Mouse (Mus musculus): ENCODE results near the gene E130116L18Rik.
"Not testable (repeated sequence)": the region's sequence is repeated elsewhere in the genome, so short reads cannot be mapped to it uniquely, and the experiment has no call there.

The E130116L18Rik gene

DNA sequence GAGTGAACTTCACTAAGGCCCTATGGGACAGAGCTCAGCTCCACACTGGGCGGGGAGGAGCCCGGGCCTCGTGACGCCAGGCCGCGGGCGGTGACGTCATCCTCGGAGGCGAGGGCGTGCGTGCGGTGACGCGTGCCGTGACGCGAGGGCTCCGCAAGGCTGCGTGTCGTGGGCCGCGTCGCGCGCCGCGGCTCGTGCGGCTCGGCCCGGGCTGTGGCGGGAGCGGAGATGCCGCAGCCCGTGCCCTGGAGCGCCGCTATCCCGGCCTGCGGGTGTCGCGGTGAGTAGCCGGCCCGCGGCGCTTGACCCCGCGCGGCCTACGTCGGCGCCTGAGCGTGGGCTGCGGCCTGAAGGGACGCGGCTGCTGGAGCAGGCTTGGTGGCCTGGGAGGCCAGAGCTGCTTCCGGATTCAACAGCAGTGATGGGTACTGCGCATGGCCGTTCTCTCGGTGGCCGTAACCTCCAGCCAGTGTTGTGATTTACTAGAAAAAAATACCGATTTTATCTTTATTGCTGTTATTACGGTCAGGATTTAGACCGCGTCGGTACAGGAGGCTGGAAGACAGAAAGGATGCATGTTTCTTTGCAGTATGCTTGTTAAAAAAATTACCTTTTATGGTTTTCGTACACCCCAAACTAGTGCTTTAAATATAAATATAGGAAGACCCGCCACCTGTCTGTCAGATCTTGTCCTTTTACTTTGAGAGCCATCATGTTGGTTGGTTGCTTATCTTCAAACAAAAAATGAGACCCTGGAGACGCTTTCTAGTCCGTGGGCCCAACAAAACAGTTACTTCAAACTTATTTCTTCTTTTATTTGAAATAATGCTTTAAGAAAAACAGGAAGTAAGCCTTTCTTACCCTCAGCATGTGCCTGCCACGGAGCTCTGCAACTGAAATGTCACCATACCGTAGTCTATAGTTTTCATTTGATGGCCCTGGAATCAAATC lies at the start of gene E130116L18Rik:
Gene E130116L18Rik (minus strand): TSS at position 402 of the 951 bp plus-strand sequence.
- DNase-seq (ENCODE audit: low spot score) = peak; percentile 66

DNA sequence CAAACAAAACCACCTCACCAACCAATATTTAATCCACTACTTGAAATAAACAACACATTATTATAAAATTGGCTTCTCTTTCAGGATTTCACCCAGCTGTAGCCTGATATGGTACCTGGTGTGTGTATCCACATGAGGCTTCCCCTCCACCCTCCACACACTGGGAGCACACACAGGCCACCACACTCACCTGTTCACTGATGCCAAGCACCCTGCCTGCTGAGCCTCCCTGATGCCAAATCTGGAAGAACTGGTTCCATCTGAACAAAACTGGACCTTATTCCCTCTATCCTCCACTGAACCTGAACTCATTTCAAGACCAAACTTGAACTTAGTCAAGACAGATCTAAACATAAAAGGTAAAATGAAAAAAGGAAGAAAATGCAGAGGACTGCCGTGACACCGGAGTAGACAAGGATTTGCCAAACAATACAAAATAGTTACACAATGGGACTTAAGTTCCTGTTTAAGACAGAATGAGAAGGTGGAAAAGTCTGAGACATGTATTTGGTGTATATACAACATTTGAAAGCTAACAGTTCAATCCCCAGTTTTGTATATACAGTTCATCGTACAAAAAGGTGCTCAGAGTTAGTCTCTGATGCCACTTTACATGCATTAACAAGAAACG lies 45.4 kb upstream of the E130116L18Rik start:
- no peak for DNase-seq (ENCODE audit: low spot score)

DNA sequence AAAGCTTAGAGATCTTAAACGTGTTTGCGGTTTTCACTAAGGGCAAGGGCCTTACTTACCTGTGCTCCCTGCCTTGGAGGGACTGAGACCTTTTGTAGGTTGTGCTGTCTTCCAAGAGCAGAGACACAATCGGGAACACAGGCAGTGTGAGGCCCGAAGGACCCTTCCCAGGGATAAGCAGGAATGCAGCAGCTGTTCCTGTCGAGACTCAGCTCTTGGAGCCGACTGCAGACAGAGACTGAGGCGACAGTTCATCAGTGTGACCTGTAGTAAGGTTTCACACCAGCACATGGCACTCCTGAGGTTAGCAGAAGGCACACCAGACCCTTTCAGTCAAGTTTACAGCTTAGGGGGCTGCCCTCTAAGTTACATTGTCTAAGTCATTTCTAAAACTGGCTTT lies 39.3 kb upstream of the E130116L18Rik start:
- no peak for DNase-seq (ENCODE audit: low spot score)

DNA sequence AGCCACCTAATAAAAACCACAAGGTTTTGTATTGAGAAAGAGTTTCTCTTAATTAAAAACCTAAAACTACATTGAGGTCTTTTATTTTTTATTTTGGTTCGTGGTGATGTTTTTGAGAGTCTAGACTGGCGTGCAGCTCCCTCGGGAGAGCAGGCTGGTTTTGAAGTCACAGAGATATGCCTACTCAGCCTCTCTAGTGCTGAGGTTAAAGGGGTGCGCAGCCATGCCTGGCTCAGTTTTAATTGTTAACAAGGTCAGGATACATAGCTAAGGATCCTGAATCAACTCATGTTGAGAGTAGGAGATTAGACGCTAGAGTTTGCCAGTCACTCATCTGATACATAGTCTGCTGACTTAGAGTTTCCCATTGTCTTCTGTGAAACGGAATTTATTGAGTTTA lies 38.5 kb upstream of the E130116L18Rik start:
- DNase-seq (ENCODE audit: low spot score) = no peak

DNA sequence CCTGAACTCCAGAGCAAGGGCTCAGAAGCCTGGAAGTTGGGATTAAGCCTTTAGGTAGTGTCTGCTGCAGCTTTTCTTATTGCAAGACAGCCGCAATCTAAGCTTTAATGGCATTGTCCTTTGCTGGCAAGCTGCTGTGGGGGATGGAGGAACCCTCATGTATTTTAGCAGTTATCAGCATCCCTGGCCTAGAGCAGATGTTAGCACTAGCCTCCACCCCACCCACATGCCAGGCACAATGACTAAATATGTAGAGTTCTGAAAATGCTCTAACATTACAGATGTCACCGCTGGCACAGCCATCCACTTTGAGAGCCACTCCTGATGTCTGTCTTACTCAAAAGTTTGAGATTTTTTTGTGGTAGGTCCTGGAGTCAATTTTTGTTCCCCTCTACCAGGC lies 33.7 kb upstream of the E130116L18Rik start:
- no peak for DNase-seq (ENCODE audit: low spot score)

DNA sequence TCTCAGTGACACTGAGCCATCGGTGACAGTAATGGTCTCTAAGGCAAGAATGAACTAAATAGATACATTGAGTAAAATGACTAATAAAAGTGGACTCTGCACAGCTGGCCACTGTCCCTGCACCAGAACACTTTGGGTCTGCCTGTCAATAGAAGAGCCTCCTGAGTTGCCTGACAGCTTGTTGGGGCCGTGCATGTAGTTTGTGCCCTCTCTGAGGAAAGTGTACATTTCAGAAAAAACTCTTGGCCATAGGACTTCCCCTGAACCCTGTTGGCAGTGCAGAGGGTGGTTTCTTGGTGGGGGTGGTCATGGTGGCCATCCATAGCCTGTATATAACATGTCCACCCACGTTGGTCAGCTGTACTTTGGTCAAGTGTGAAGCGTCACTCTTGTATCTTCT lies 31.5 kb upstream of the E130116L18Rik start:
- DNase-seq (ENCODE audit: low spot score) = no peak

DNA sequence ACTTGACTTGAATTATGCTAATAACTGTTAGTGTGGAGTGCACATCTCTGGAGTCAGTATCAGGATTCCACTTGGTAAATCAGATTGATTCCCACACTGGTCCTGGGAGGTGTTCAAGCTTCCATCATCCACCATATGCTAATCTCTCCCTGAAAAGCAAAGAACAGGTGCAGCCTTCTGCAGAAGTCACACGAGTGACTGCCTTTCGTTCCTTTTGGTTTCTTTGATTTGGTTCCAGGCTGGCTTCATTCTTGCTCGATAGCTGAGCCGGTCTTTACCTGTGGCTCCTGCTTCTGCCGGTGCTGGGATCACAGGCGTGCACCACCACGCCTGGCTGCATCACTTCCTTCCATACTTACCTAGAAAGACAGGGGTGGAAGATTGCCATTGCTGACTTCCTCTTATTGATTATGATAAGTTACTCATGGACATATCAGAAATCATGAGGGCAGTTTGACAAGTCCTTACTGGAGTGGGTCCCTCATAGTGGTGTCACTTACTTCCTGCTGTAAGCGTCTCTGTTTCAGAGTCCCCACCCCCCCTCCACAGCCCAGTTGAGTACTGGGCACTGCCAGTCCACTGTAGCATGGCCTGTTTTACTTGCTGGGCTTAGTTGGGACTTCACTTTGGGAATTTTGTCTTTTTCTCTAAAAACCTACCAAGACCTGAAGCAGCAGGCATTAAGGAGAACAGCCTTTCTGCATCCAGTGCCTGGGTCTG lies 30.0 kb upstream of the E130116L18Rik start:
- no peak for DNase-seq (ENCODE audit: low spot score)

DNA sequence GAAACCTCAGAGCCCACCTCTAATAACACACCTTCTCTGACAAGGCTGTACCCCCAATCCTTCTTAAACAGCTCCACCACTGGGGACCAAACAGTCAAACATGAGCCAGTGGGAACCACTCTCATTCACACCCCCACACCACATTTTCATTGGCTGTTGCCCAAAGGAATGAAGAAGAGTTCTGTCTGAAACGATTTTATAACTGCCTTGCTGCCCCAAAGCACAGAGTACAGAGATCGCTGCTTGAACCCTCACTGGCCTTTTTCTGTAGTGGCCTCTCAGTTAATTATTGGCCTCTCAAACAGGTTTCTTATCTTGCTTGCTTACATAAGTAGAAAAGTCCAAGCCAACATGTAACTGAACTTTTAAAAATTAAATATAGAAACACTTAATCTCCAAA lies 29.5 kb upstream of the E130116L18Rik start:
- DNase-seq (ENCODE audit: low spot score) = no peak

DNA sequence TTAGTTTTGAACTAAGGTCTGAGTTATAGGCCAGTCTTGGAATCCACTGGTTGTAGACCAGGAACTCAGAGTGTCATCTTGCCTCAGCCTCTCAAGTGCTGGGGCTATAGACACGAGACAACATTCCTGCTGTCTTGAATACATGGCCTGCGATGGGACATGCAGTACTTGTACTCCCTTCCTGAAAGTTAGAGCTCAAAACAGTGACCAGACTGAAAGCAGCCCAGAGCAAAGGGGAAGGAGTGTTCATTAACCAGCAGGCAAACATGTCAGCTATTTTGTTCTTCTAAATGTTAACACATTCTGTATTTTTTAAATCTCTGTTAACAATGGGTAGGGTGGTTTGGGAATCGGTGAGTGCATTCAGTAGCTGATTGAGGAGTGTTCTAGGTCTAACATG lies 24.1 kb upstream of the E130116L18Rik start:
- DNase-seq (ENCODE audit: low spot score) = no peak

DNA sequence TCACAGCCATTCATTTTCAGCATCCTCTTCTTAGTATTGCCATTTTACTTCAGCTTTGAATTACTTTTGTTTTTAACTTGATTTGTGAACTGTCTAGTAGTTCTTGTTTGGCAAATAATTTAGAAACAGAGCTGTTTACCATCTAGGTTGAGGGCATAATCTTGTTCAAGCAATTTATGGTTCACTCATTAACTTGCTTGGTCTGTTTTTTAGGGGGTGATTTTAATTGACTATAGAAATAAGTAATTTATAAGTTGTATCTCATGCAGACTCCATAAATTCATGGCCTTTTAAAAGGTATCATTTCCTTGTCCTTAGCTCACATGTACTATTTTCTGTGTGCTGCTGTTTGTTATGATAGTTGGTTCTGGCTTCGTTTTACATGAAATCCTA lies 23.5 kb upstream of the E130116L18Rik start:
- DNase-seq (ENCODE audit: low spot score) = no peak

DNA sequence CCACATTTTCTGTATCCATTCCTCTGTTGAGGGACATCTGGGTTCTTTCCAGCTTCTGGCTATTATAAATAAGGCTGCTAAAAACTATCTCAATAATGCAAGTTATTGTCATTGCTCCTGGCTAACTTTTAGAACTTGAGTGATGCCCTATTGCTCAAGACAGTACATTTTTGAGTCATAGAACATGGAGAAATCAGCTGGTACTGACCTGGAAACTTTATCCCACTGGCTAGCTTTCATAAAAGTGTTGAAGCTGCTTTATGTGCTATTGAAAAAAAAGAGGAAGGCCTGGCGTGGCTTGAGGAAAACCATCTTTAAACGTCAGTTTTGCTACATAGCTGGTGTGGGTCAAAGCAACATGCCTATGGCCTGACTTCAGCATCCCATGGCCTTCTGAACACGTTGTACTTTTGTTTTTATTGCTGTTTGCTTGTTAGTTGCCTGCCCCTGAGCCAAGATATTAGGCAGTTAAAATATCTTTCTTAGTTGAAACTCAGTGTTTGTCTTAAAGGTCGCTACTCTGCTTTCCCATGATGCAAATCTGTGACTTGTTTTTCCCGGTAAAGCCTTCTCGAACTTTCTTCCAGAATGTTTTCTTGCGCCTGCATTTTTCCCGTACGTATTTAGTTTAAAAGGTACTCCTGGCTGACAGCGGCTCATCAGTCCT lies 23.0 kb upstream of the E130116L18Rik start:
- DNase-seq (ENCODE audit: low spot score) = no peak

DNA sequence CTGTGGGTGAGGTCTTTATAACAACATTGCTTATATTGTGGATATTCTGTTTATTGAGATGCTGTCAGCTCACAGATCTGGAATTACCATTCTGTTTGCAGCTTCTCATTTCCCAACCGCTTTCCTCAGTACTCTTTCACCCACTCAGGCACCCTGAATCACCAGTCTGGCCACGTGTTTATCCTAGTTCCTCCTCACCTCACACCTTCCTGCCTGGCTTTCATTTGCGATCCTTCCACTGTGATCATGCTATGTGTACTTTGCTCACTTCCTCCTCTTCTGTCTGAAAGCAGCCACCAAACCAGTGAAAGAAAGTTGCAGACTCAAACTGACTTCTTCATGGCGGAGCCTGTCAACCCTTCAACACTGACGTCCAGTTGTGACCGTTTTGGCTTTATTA lies 20.1 kb upstream of the E130116L18Rik start:
- DNase-seq (ENCODE audit: low spot score) = no peak

DNA sequence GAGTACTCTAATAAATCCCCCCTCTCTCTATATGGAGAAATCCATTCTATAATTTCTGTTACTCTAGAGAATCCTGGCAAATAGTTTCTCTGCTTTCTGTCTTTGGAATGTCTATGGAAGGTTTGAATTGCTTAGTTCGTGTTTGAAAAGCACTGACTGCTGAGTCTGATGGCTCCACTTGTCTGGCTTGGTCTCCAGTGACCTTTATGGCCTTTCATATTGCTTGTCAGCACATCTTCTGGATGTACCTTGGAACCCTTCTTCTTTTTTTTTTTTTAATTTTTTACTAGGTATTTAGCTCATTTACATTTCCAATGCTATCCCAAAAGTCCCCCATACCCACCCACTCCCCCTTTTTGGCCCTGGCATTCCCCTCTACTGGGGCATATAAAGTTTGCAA lies 1.4 kb upstream of the E130116L18Rik start:
- DNase-seq (ENCODE audit: low spot score) = not testable (repeated sequence)

DNA sequence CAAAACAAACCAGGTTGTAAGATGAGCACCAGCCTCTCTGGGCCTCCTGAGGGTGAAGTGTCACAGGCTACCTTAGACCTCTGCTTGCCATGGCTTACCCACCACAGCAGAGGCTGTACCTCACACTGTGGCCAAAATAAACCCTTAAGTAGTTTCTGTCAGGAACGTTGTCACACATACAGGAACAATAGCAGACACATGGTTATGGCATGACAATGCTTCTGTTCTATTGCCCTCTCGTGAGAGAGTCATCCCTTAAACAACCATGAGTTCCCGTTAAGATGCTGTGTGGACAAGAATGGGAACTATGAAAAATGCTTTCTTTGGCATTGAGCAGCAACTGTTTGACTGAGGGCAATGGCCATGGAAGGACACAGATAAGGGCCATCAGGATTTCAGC lies 1.3 kb downstream of the E130116L18Rik start, which contains the start of gene Galnt11:
Gene Galnt11 (plus strand): TSS at position 301 of the 400 bp plus-strand sequence.
- no peak for DNase-seq (ENCODE audit: low spot score)

DNA sequence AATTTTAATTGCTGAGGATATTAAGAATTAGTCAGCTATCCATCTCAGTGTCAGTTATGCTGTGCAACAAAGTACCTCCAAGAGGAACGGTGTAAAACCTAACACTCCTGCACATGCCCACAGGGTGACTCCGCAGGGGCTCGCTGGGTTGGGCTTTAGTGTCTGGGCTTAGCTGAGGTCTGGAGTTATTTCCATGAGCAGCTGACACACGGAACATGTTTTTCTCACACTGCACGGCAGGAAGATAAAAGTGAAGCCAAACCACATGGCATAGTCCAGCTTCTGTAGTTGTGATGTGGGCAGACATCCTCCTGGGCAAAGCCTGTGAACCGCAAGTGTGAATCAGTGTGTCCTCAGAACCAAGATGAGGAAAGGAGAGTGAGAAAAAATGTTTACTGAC lies 7.9 kb downstream of the E130116L18Rik start:
- DNase-seq (ENCODE audit: low spot score) = no peak

DNA sequence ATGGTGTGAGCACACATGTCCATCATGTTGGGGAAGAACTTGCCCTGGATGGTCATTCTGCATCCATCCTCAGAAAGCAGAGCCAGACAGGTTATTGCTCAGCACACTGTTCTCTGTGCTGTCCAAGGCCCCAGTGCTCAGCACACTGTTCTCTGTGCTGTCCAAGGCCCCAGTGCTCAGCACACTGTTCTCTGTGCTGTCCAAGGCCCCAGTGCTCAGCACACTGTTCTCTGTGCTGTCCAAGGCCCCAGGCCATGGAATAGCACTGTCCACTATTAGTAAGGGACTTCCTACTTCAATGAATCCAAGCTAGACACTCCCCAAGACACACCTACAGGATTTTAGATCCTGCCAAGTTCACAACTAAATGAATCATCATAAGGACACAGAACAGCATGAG lies 9.7 kb downstream of the E130116L18Rik start:
- DNase-seq (ENCODE audit: low spot score) = not testable (repeated sequence)

DNA sequence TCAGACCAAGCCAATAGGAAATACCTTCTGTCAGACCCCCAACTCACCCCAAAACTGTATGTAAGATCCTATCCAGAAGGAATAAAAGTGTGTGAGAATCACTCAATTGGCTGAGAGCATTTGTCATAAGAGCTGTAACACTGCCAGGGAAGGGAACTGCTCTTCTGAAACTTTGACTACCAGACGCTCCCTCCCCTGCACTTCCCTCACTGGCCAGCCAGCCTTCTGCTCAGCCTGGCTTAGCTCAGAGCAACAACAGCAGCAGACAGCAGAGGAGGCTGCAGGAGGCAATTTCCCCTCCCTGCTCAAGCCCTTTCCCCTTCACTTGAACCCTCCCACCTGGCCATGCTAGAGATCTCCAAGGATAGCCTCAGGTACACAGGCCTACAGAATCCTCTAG lies 11.1 kb downstream of the E130116L18Rik start:
- DNase-seq (ENCODE audit: low spot score) = no peak

DNA sequence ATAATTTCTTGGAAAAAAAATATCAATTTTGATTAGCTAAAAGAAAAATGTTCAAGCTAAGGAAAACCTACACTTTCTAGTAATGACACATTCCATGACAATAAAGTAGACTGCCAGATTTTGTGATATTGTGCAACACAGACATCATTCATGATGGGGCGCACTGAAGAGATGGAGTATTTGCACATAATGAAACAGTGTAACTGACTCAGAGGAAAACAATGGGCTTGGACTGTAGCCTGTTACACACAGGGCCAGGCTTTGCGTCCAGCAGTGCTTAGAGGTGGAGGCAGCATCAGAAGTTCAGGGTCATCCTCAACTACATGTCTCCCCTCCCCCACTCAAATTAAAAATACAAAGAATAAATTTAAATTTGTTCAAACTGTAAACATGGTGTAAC lies 32.4 kb downstream of the E130116L18Rik start:
- DNase-seq (ENCODE audit: low spot score) = no peak

DNA sequence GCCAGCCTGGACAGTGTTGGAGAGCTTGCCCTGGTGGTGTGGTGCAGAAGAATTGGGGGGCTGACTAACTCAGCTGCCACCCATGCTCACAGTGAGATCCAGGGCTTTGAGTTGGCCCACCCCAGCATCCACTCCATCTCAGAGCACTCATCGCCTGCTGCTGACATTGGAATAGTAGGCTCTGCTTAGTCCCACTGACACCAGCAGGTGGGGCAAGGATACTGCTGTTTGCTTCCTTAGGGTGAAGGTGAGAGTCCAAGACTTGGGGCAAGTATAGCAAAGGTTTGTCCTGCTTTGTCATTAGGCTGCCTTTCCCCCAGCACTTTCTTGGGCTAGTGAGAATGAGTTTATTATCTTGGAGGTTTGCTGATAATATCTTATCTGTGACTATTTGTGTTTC lies 34.2 kb downstream of the E130116L18Rik start:
- DNase-seq (ENCODE audit: low spot score) = no peak

DNA sequence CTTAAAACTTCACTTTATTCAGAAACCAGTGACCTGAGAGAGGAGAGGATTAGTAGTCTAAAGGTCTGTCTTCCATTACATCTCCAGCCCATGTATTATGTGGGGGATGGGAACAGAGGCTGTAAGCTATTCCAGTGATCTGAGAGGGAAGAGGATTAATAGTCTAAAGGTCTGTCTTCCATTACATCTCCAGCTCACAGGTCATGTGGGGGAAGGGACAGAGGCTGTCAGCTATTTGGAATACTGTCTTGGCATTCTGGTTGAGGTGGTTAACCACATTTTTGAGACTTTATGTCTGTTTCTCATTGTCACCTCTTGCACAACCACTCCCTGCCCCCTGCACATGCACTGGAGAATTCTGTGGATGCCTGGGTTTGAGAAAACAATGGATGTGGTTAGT lies 35.2 kb downstream of the E130116L18Rik start:
- DNase-seq (ENCODE audit: low spot score) = no peak

DNA sequence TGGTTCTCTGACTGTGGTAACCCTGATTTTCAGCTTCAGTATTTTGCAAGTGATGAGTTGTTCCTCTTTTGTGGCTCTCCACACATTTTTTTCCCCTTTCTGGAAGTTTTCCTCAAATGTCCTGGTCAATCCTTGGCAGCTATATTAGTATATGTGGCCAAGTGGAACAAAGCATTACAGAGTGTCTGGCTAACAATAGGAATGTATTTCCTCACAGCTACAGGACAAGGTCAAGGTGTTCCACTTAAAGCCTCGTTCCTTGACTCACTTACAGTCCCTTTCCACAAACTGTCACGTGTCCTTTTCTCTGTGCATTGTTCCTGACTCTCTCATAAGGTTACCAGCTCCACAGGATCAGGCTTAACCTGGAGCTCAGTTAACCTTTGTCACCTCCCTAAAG lies 38.4 kb downstream of the E130116L18Rik start:
- no peak for DNase-seq (ENCODE audit: low spot score)

DNA sequence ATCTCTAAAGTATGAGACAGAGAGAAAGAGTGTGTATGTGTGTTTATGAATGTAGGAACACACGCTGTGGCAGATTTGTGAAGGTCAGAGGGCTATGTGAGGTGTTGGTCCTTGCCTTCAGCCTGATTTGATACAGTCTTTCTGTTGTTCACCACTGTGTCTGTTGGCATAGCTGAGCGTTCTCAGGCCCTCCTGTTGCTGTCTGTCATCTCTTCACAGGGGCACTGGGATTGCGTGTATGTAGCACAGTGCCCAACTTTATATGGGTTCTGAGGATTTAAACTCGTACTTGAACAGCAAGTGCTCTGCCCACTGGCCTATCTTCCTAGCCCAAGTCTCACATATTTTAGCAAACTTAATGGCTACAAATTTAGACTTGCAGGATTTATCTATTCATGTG lies 39.4 kb downstream of the E130116L18Rik start:
- no peak for DNase-seq (ENCODE audit: low spot score)

All from spleen, adult 12 weeks (tissue).